Mouse (Mus musculus) liver, embryonic 12.5 days (tissue): ENCODE results near the gene Ptgdr2. TPM values are rescaled to one million over a fixed set of nuclear protein-coding genes. Genes with fewer than 3 reads are reported as not detected.

ENCODE experiments used
- ATAC-seq: fragments of 200-750 bp; cut with Nextera tagmentation; 2 replicates; pipeline ENCODE4 v1.8.0; 2017; ENCODE audit warnings: moderate number of reproducible peaks, mild to moderate bottlenecking, moderate library complexity
- H3K27ac ChIP-seq: fragments of 300-500 bp; sonication (generic); 2 replicates; pipeline ENCODE4 v1.5.1; 2016; ENCODE audit warnings: mild to moderate bottlenecking
- H3K27me3 ChIP-seq: fragments of 300-500 bp; sonication (generic); replicated peaks from 2 replicates; pipeline ENCODE4 v1.6.1; 2016; ENCODE audit warnings: mild to moderate bottlenecking, moderate library complexity
- H3K36me3 ChIP-seq: fragments of 300-500 bp; sonication (generic); 2 replicates; pipeline ENCODE4 v1.6.1; 2016; ENCODE audit warnings: mild to moderate bottlenecking, moderate library complexity
- H3K4me1 ChIP-seq: fragments of 300-500 bp; sonication (generic); 2 replicates; pipeline ENCODE4 v1.6.1; 2016
- H3K4me2 ChIP-seq: fragments of 300-500 bp; sonication (generic); 2 replicates; pipeline ENCODE4 v1.6.1; 2016; ENCODE audit warnings: mild to moderate bottlenecking, moderate library complexity
- H3K4me3 ChIP-seq: fragments of 300-500 bp; sonication (generic); 2 replicates; pipeline ENCODE4 v1.5.1; 2016; ENCODE audit warnings: mild to moderate bottlenecking, moderate library complexity
- H3K9ac ChIP-seq: fragments of 300-500 bp; sonication (generic); 2 replicates; pipeline ENCODE4 v1.6.1; 2016; ENCODE audit warnings: mild to moderate bottlenecking, moderate library complexity
- H3K9me3 ChIP-seq: fragments of 300-500 bp; sonication (generic); replicated peaks from 2 replicates; pipeline ENCODE4 v1.6.1; 2016; ENCODE audit warnings: mild to moderate bottlenecking, moderate library complexity
- WGBS: fragments of 180-500 bp; shearing (Covaris S2); methylation state at CpG from one replicate; pipeline ENCODE4 v1.1.7; 2016; ENCODE audit not compliant: insufficient replicate concordance; 5-methylcytosine and 5-hydroxymethylcytosine counted together
- polyA plus RNA-seq: library from polyadenylated mRNA; unstranded; fragments of >200 nt; fragmentation: Nextera tagmentation; extraction: Ambion mirVana; gene quantifications from 2 replicates; pipeline ENCODE4 v1.2.1, GENCODE M21; 2016

Gene Ptgdr2
- polyA plus RNA-seq = 0.05 and 0.06 TPM in 2 replicates

DNA sequence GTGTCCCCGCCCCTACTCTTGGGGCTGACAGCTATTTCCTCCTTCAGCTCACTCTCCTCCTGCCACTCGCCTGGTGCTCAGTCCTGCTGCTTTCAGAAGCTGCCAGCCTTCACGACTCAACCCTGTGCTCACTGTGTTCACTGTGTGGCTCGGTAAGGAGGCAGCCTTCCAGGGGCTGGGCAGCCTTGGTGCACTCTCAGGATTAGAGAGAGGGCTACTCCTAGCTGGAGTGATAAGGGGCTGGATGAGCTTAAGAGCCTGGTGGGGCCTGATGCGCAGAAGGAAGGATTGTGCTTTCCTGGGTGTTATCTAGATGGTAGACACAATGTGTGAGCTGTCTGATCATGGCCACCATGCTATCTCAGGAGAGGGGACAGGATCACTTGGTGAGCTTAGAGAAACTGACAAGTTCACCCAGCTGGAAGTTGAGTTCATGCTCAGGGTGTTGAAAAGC, at the start of gene Ptgdr2:
Gene Ptgdr2, plus strand, starts transcription at position 51 of the 454 bp plus-strand sequence.
- H3K4me3 ChIP-seq = no peak within 1 kb of the TSS
- no peak within 1 kb of the TSS for H3K9ac ChIP-seq
- H3K27me3 ChIP-seq = 0 out of 2 replicates have a peak, but pooled peaks cover 7% of the 10 kb centered on the region
- peaks cover 48% of the 10 kb centered on the region for H3K4me1 ChIP-seq
- peaks cover 9% of the 10 kb centered on the region for H3K36me3 ChIP-seq
- H3K27ac ChIP-seq = 0 out of 2 replicates have a peak within 1 kb of the TSS, but pooled peaks have one; percentile 1
- peak; percentile 75 for ATAC-seq
- H3K9me3 ChIP-seq = no peaks in the 10 kb centered on the region
- H3K4me2 ChIP-seq = peak within 1 kb of the TSS; percentile 23
- WGBS = 14% methylated on average over 5 of the region's 5 CpGs

DNA sequence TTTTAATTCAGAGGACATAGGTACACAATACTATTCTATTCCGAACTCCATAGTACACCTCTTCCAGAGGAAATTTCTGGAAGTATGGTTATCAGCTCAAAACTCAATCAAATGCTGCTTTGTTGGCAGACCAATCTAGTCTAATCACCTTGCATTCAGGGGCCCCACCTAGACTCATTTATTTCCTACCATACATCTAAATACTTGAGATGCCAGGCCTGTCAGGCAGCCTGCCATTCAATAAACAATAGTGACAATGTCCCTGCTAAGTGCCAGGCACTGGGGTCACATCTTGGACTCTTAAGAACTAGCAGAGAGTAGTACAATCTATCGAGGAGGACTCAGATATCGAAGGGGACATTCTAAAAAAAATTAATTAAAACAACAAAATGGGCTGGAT, 44.8 kb upstream of the Ptgdr2 start:
- ATAC-seq = no peak
- Histone ChIP-seq H3K9me3 (no peaks in the 10 kb centered on the region), H3K27ac (no peak overlapping the region), H3K36me3 (no peaks in the 10 kb centered on the region; the same call in 1 of the 2 replicates), H3K27me3 (no peaks in the 10 kb centered on the region), H3K9ac (no peak overlapping the region), H3K4me1 (peaks cover 21% of the 10 kb centered on the region), H3K4me3 (no peak overlapping the region), H3K4me2 (no peak overlapping the region)
- 63% methylated on average over 3 of the region's 3 CpGs for WGBS

DNA sequence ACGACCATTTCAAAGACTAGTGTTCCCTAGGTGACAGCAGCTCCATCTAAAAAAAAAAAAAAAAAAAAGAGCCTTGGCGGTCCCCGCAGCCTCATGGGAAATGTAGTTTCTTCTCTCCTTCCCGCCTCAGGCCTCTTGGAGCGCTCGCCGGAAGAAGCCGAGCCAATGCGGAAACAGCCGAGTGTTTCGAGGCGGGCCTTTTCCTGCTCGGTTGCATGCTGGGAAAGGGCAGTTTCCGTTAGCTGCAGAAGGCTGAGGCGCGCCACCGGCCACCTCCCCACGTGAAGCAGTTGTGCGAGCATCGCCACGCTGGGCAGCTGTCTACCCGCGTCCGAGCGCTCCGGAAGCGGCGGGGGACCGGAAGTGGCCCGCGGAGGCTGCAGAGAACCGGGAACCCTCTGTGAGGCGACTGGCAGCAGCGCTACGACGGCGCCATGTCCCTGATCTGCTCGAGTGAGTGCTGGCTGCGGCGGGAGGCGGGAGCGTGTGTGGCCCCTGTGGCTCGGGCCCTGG, 41.9 kb upstream of the Ptgdr2 start, which contains the start of gene Prpf19:
Gene Prpf19, plus strand, starts transcription at position 216 of the 513 bp plus-strand sequence.
- Histone ChIP-seq H3K9me3 (no peaks in the 10 kb centered on the region), H3K9ac (peak within 1 kb of the TSS; percentile 85), H3K27me3 (no peaks in the 10 kb centered on the region), H3K36me3 (peaks cover 29% of the 10 kb centered on the region), H3K4me3 (peak within 1 kb of the TSS; percentile 88), H3K27ac (peak within 1 kb of the TSS; percentile 88), H3K4me1 (peaks cover 27% of the 10 kb centered on the region), H3K4me2 (peak within 1 kb of the TSS; percentile 93)
- under 1% methylated on average over 43 of the region's 43 CpGs for WGBS
- ATAC-seq = peak; percentile 93

DNA sequence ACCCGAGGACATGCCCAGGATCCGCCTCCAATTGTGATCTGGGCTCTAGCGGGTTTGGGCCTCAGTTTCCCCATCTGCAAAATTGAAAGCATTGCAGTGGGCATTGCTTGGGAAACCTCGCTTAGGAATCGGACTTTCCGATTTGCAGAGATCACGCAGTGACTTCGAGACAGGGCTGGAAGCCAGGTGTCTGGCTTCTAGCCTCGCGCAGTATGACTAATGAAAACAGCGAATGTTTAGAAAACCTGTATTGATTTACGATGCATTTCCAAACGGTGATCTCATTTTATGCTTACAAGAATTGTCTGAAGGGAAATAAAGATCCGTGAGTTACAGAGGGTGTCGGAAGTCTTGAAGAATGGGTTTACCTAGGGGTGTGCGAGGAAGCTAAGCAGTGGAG, 41.3 kb upstream of the Ptgdr2 start:
- H3K9ac ChIP-seq = peak overlapping the region; percentile 85
- peaks cover 27% of the 10 kb centered on the region for H3K4me1 ChIP-seq
- peak overlapping the region; percentile 88 for H3K4me3 ChIP-seq
- H3K36me3 ChIP-seq = peaks cover 35% of the 10 kb centered on the region
- no peaks in the 10 kb centered on the region for H3K27me3 ChIP-seq
- peak overlapping the region; percentile 88 for H3K27ac ChIP-seq
- ATAC-seq = no peak
- WGBS = 1% methylated on average over 16 of the region's 16 CpGs
- H3K4me2 ChIP-seq = peak overlapping the region; percentile 93
- no peaks in the 10 kb centered on the region for H3K9me3 ChIP-seq

DNA sequence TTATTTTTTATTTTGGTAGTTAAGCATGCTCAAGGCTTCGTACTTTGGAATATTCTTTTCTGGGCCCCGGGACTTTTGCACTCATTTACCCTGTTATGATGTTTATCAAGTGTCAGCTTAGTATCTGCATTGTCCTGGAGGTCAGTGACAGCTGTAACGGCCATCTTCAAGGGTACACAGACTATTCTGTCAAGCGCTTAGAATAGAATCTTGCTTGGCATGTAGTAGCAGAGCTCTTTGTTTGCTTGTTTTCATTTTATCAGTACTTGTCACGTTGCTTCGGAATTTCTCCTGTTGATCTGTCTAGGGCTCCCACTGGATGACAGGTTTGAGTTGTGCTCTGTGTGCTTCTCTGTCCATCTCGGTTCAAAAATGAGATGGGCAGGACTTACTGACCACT, 40.1 kb upstream of the Ptgdr2 start:
- ATAC-seq = no peak
- WGBS = 61% methylated on average over 7 of the region's 7 CpGs
- peak overlapping the region; percentile 93 for H3K4me2 ChIP-seq
- peak overlapping the region; percentile 85 for H3K9ac ChIP-seq
- no peaks in the 10 kb centered on the region for H3K9me3 ChIP-seq
- peaks cover 27% of the 10 kb centered on the region for H3K4me1 ChIP-seq
- H3K27ac ChIP-seq = no peak overlapping the region
- no peaks in the 10 kb centered on the region for H3K27me3 ChIP-seq
- H3K4me3 ChIP-seq = peak overlapping the region; percentile 88
- H3K36me3 ChIP-seq = peaks cover 46% of the 10 kb centered on the region

DNA sequence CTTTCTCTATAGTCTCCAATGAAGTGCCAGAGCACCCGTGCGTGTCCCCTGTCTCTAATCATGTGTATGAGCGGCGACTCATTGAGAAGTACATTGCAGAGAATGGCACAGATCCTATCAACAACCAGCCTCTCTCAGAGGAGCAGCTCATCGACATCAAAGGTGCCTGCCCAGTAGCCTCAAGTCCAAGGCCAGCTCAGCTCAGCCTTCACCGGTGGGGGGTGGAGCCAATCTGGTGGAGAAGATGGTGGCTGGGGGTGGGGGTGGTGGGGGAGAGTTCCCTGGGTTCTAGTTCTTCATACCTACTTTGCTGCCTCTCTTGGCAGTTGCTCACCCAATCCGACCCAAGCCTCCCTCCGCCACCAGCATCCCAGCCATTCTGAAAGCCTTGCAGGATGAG, 39.5 kb upstream of the Ptgdr2 start:
- no peak for ATAC-seq
- Histone ChIP-seq H3K36me3 (peaks cover 53% of the 10 kb centered on the region), H3K9me3 (no peaks in the 10 kb centered on the region), H3K9ac (no peak overlapping the region), H3K27me3 (no peaks in the 10 kb centered on the region), H3K4me3 (0 out of 2 replicates have a peak overlapping the region, but pooled peaks have one; percentile 88), H3K27ac (no peak overlapping the region), H3K4me1 (peaks cover 27% of the 10 kb centered on the region), H3K4me2 (peak overlapping the region; percentile 93)
- WGBS = 73% methylated on average over 8 of the region's 8 CpGs

DNA sequence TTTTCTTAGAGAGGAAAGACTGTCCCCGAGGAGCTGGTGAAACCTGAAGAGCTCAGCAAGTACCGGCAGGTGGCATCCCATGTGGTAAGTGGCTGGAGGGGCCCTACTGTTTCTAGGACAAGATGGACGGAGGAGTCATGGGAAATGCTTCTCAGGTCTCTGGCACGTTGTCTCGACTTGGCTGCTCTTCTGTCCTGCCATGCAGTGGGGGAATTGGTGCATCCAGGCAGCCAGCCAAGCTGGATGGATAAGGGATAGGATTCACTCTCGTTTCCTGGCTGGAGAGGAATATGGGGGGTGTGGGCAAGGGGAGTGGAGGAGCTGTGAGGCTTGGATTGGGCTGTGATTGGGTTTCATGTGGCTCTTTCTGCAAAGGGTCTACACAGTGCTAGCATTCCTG, 36.6 kb upstream of the Ptgdr2 start:
- H3K9ac ChIP-seq = no peak overlapping the region
- no peak overlapping the region for H3K27ac ChIP-seq
- H3K4me3 ChIP-seq = no peak overlapping the region
- H3K9me3 ChIP-seq = no peaks in the 10 kb centered on the region
- no peak overlapping the region for H3K4me2 ChIP-seq
- H3K36me3 ChIP-seq = peaks cover 81% of the 10 kb centered on the region
- peaks cover 24% of the 10 kb centered on the region for H3K4me1 ChIP-seq
- WGBS = 81% methylated on average over 6 of the region's 6 CpGs
- H3K27me3 ChIP-seq = no peaks in the 10 kb centered on the region
- no peak for ATAC-seq

DNA sequence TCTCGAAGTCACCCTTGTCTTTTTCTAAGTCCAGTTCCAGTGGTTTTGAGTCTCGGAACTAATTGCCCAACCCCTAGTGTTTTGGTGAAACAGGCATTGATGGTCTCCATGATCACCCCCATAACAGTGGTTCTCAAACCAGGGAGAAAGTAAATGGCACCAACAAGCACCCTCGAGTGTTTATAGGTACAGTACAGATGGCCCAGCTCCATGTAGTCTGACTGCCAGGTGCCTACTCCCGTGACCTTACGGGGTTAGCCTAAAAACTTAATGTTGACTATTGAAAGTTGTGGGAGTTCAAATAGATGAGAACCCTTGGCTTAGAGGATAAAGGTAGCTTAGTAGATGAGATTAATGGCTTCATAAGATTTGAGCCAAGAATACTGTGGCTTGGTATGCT, 35.9 kb upstream of the Ptgdr2 start:
- Histone ChIP-seq H3K9me3 (no peaks in the 10 kb centered on the region), H3K9ac (no peak overlapping the region), H3K4me1 (peaks cover 20% of the 10 kb centered on the region), H3K4me3 (no peak overlapping the region), H3K27me3 (no peaks in the 10 kb centered on the region), H3K36me3 (peaks cover 88% of the 10 kb centered on the region), H3K4me2 (no peak overlapping the region), H3K27ac (no peak overlapping the region)
- ATAC-seq = no peak
- 87% methylated on average over 5 of the region's 5 CpGs for WGBS

DNA sequence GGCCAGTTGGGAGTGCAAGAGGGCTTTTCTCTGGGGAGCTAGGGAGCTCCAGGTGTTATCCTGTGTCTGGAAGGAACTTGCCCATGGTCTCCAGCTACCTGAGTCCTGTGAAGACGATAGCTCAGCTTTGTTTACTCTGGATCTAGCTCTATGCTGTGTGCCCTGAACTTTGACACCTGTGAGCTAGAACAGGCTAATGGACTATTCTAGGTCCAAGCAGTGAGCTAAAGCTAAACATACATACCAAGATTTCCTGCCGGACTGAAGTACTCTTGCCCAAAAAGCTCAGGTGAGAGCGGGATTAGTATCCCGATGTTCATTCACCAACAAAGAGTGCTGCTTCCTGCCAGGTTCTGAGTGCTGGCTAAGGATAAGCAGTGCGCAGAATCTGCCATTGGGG, 32.4 kb upstream of the Ptgdr2 start:
- no peak for ATAC-seq
- H3K4me2 ChIP-seq = no peak overlapping the region
- H3K9me3 ChIP-seq = no peaks in the 10 kb centered on the region
- H3K4me1 ChIP-seq = 0 out of 2 replicates have a peak, but pooled peaks cover 3% of the 10 kb centered on the region
- 79% methylated on average over 5 of the region's 5 CpGs for WGBS
- H3K27me3 ChIP-seq = no peaks in the 10 kb centered on the region
- H3K27ac ChIP-seq = no peak overlapping the region
- H3K4me3 ChIP-seq = no peak overlapping the region
- no peak overlapping the region for H3K9ac ChIP-seq
- H3K36me3 ChIP-seq = peaks cover 86% of the 10 kb centered on the region

DNA sequence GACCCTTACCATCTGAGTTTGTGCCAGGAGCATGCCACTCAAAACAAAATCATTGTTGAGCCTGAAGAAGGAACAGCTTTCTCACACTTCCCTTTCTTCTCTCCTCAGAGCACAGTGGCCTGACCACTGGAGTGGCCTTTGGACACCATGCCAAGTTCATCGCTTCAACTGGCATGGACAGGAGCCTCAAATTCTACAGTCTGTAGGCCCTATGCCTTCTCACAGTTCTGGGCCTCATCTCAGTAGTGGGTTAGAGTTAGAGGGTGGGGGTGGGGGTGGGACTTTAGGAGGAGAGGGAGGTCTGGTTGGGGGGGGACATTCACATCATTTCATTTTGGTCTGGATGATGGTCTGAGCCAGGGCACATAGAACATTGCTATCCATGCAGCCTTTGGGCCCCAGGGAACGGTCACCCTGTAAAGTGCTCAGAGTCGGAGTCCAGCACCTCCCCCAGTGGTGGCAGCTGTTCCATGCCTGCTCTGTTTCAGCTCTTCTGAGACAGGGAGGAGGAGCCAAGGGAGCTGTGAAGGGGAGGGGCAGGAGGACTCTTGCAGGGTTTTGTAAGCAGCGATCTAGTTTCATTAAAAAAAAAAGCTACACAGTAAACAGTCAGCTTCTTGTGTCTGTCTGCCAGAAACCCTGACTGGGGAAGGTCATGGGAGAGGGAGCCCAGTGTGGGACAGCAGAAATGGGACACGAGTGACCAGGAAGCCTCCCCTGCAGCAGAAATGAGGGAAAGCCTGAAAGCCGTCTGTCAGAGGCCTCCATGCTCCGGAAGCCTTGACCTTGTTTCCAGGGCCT, 31.8 kb upstream of the Ptgdr2 start:
- H3K4me3 ChIP-seq = no peak overlapping the region
- no peaks in the 10 kb centered on the region for H3K27me3 ChIP-seq
- 0 out of 2 replicates have a peak overlapping the region, but pooled peaks have one; percentile 3 for H3K27ac ChIP-seq
- no peaks in the 10 kb centered on the region for H3K9me3 ChIP-seq
- peaks cover 80% of the 10 kb centered on the region for H3K36me3 ChIP-seq
- 0 out of 2 replicates have a peak, but pooled peaks cover 3% of the 10 kb centered on the region for H3K4me1 ChIP-seq
- no peak overlapping the region for H3K4me2 ChIP-seq
- no peak overlapping the region for H3K9ac ChIP-seq
- ATAC-seq = peak; percentile 30; the same call in 1 of the 2 replicates
- WGBS = 75% methylated on average over 7 of the region's 7 CpGs

DNA sequence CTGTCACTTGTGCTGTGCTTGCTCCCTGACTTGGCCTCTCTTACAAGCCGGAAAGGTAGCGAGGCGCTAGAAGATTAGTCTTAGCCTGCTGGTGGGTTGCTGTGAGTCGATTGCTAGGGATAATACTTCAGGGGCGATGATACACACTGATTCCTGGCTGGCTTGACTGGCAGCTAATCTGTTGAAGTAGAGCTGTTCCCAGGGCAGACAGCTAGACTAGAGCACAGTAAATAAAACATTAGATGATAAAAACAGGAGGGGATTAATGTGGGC, 31.3 kb upstream of the Ptgdr2 start:
- ATAC-seq = no peak
- H3K27me3 ChIP-seq = no peaks in the 10 kb centered on the region
- no peak overlapping the region for H3K9ac ChIP-seq
- 0 out of 2 replicates have a peak, but pooled peaks cover 3% of the 10 kb centered on the region for H3K4me1 ChIP-seq
- WGBS = 78% methylated on average over 5 of the region's 5 CpGs
- 0 out of 2 replicates have a peak overlapping the region, but pooled peaks have one; percentile 3 for H3K27ac ChIP-seq
- no peak overlapping the region for H3K4me3 ChIP-seq
- peaks cover 74% of the 10 kb centered on the region for H3K36me3 ChIP-seq
- no peak overlapping the region for H3K4me2 ChIP-seq
- H3K9me3 ChIP-seq = no peaks in the 10 kb centered on the region

DNA sequence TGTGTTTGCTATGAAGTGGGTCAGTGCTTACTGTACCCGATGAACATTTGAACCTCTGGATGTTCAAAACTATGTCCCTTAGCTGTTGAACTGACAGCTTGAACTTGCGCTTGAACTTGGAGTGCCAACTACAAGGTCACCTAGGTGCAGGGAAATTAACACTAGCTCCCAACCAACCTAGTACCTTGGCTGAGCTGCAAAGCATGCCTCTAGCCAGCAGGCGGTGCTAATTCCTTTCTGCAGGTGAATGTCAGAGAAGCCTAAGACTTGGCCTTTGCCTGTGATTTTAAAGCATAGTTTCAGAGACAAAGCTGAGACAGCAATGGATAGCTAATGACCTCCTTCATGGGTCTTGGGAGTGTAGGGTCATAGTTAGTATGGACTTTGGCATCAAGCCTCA, 29.1 kb upstream of the Ptgdr2 start:
- ATAC-seq = no peak
- WGBS = 62% methylated on average over 3 of the region's 3 CpGs
- H3K4me3 ChIP-seq = no peak overlapping the region
- no peaks in the 10 kb centered on the region for H3K9me3 ChIP-seq
- H3K4me2 ChIP-seq = no peak overlapping the region
- H3K9ac ChIP-seq = no peak overlapping the region
- peaks cover 52% of the 10 kb centered on the region for H3K36me3 ChIP-seq
- H3K27ac ChIP-seq = no peak overlapping the region
- no peaks in the 10 kb centered on the region for H3K27me3 ChIP-seq
- 0 out of 2 replicates have a peak, but pooled peaks cover 3% of the 10 kb centered on the region for H3K4me1 ChIP-seq
